Mouse (Mus musculus): ENCODE data around the gene Ifrd2.

DNA sequence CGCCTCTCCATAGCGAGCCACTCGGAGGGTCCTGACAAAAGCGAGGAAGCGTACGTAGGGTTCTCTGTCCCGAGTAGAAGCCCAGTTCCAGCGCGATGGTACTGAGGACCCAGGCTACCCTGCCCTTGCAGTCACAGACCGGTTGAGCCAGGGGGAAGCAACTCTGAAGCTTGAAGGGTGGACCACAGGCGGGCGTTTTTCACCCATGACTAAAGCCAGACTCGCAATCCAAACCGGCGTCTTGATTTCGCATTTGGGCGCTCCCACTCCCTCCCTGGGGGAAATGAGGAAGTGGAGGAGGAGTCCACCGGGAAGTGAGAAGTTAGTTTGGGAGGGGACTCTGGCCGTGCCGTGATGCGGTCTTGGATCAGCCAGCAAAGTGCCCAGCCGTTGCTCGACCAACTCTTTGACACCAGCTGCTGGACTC, 32.4 kb upstream of the Ifrd2 start:
- no peak for TF ChIP-seq GATA2 (IDR thresholded peaks at IDR 0.05; ENCODE audit: borderline replicate concordance, low read depth, low read length)
- no peak for TF ChIP-seq CTCF (IDR thresholded peaks at IDR 0.05; ENCODE audit: low read depth, low read length)
- no peak for TF ChIP-seq GATA1 (IDR thresholded peaks at IDR 0.05; ENCODE audit: borderline replicate concordance, low read length)
- no peak for TF ChIP-seq POLR2AphosphoS5 (IDR thresholded peaks at IDR 0.05; ENCODE audit: insufficient replicate concordance, low read depth, low read length)
- TF ChIP-seq TAL1 (conservative IDR thresholded peaks at IDR 0.05; ENCODE audit: low read depth, low read length): no peak

Measured in G1E (cell line).